Mouse (Mus musculus) adipose tissue, adult 10 weeks (tissue): Measurements from ENCODE around the gene Olfr1198. TPM values are rescaled to one million over a fixed set of nuclear protein-coding genes. Genes with fewer than 3 reads are reported as not detected.

ENCODE experiments used
- polyA plus RNA-seq: library from polyadenylated mRNA; stranded (reverse); fragments of 350-450 nt; fragmentation: Illumina TruSeq; extraction: RNeasy Lipid Tissue Mini Kit (QIAGEN cat#74804); gene quantifications from one replicate; pipeline ENCODE4 v1.2.3, GENCODE M21; 2014; ENCODE audit warnings: low read depth, low replicate concordance

Gene Olfr1198
- polyA plus RNA-seq: not detected

GRCm38 (mm10) chr2:88751270-88751669 is at the start of gene Olfr1198:
Gene Olfr1198, minus strand, starts transcription at chr2:88751370.

GRCm38 (mm10) chr2:88792736-88793135 is 41.6 kb upstream of the Olfr1198 start, which contains the start of gene Olfr1201:
Gene Olfr1201, plus strand, starts transcription at chr2:88793036.

GRCm38 (mm10) chr2:88770388-88770787 is 19.2 kb upstream of the Olfr1198 start, which contains the start of gene Olfr1200:
Gene Olfr1200, minus strand, starts transcription at chr2:88770488.

GRCm38 (mm10) chr2:88760369-88760768 is 9.2 kb upstream of the Olfr1198 start, which contains the start of gene Olfr1199:
Gene Olfr1199, minus strand, starts transcription at chr2:88760469.

GRCm38 (mm10) chr2:88732266-88732665 is 18.9 kb downstream of the Olfr1198 start, which contains the start of gene Olfr1197:
Gene Olfr1197, minus strand, starts transcription at chr2:88732366.

GRCm38 (mm10) chr2:88704497-88704896 is 46.7 kb downstream of the Olfr1198 start, which contains the start of gene Olfr1196:
Gene Olfr1196, minus strand, starts transcription at chr2:88704597.

Other genes with a start within 250 kb of the Olfr1198 start
- not detected for gene Olfr1186, start 232.8 kb downstream of the Olfr1198 start, polyA plus RNA-seq
- gene Olfr1188, start 194.4 kb downstream of the Olfr1198 start, polyA plus RNA-seq: not detected
- gene Olfr1189, start 164.9 kb downstream of the Olfr1198 start, polyA plus RNA-seq: not detected
- gene Olfr1191-ps1, start 110.8 kb downstream of the Olfr1198 start, polyA plus RNA-seq: not detected
- not detected for gene Olfr1192-ps1, start 102.9 kb downstream of the Olfr1198 start, polyA plus RNA-seq
- gene Olfr1193, start 75.7 kb downstream of the Olfr1198 start, polyA plus RNA-seq: not detected
- gene Olfr1195, start 62.2 kb downstream of the Olfr1198 start, polyA plus RNA-seq: not detected
- not detected for gene Olfr1196, start 46.8 kb downstream of the Olfr1198 start, polyA plus RNA-seq
- not detected for gene Olfr1197, start 19.0 kb downstream of the Olfr1198 start, polyA plus RNA-seq
- gene Olfr1199, start 9.1 kb upstream of the Olfr1198 start, polyA plus RNA-seq: not detected
- gene Olfr1200, start 19.1 kb upstream of the Olfr1198 start, polyA plus RNA-seq: not detected
- gene Olfr1201, start 41.7 kb upstream of the Olfr1198 start, polyA plus RNA-seq: not detected
- gene Olfr1202, start 63.1 kb upstream of the Olfr1198 start, polyA plus RNA-seq: not detected
- gene Olfr1205, start 78.4 kb upstream of the Olfr1198 start, polyA plus RNA-seq: not detected
- gene Olfr1204, start 97.9 kb upstream of the Olfr1198 start, polyA plus RNA-seq: not detected
- not detected for gene Olfr1206, start 111.9 kb upstream of the Olfr1198 start, polyA plus RNA-seq
- not detected for gene Olfr1208, start 150.9 kb upstream of the Olfr1198 start, polyA plus RNA-seq
- gene Olfr1209, start 163.8 kb upstream of the Olfr1198 start, polyA plus RNA-seq: not detected
- not detected for gene Olfr1211, start 186.7 kb upstream of the Olfr1198 start, polyA plus RNA-seq
- gene Olfr1212, start 202.6 kb upstream of the Olfr1198 start, polyA plus RNA-seq: not detected
- gene Gm13762, start 228.9 kb upstream of the Olfr1198 start, polyA plus RNA-seq: not detected
- not detected for gene Olfr1214, start 241.3 kb upstream of the Olfr1198 start, polyA plus RNA-seq